Mouse (Mus musculus): ENCODE measurements around the gene Ifitm5.

- TF ChIP-seq CTCF (IDR thresholded peaks at IDR 0.05; ENCODE audit: low read depth) (no peak), EP300 (IDR thresholded peaks at IDR 0.05; ENCODE audit: low read depth) (no peak)
Measured at GRCm38 (mm10) chr7:140942341-140942740, 7.8 kb downstream of the Ifitm5 start.
